Mouse (Mus musculus) left cerebral cortex, adult 11 months (tissue): ENCODE measurements around the gene Rad51b.

Source experiments
- DNase-seq: peaks from one replicate; pipeline ENCODE4 v3.0.0; 2022; ENCODE audit warnings: low spot score

Gene Rad51b

GRCm38 (mm10) chr12:79613846-79614582 is 316.9 kb downstream of the Rad51b start:
- DNase-seq = no peak

- DNase-seq = no peak
Measured at GRCm38 (mm10) chr12:79614583-79614953, 317.5 kb downstream of the Rad51b start.

GRCm38 (mm10) chr12:79615717-79616316 is 318.7 kb downstream of the Rad51b start:
- DNase-seq = no peak

GRCm38 (mm10) chr12:79619009-79619408 is 321.9 kb downstream of the Rad51b start:
- no peak for DNase-seq

GRCm38 (mm10) chr12:79620693-79621092 is 323.6 kb downstream of the Rad51b start:
- DNase-seq = no peak

GRCm38 (mm10) chr12:79623308-79623707 is 326.2 kb downstream of the Rad51b start:
- DNase-seq = no peak

- no peak for DNase-seq
Measured at GRCm38 (mm10) chr12:79625699-79626554, 328.8 kb downstream of the Rad51b start.

GRCm38 (mm10) chr12:79626555-79627080 is 329.5 kb downstream of the Rad51b start:
- no peak for DNase-seq

GRCm38 (mm10) chr12:79627351-79628120 is 330.5 kb downstream of the Rad51b start:
- no peak for DNase-seq

- no peak for DNase-seq
Measured at GRCm38 (mm10) chr12:79628121-79628774, 331.2 kb downstream of the Rad51b start.

GRCm38 (mm10) chr12:79629945-79630850 is 333.1 kb downstream of the Rad51b start:
- no peak for DNase-seq

- no peak for DNase-seq
Measured at GRCm38 (mm10) chr12:79633458-79634106, 336.5 kb downstream of the Rad51b start.

GRCm38 (mm10) chr12:79641570-79642285 is 344.6 kb downstream of the Rad51b start:
- DNase-seq = no peak

- DNase-seq = no peak
Measured at GRCm38 (mm10) chr12:79642715-79643114, 345.6 kb downstream of the Rad51b start.

GRCm38 (mm10) chr12:79645656-79646055 is 348.6 kb downstream of the Rad51b start:
- DNase-seq = no peak

- no peak for DNase-seq
Measured at GRCm38 (mm10) chr12:79646646-79647164, 349.6 kb downstream of the Rad51b start.

- DNase-seq = no peak
Measured at GRCm38 (mm10) chr12:79647382-79647781, 350.3 kb downstream of the Rad51b start.

- DNase-seq = no peak
Measured at GRCm38 (mm10) chr12:79647976-79648375, 350.9 kb downstream of the Rad51b start.
